Mouse (Mus musculus) hindbrain, embryonic 15.5 days (tissue): ENCODE results near the gene Fbxw11. TPM values are rescaled to one million over a fixed set of nuclear protein-coding genes. Genes with fewer than 3 reads are reported as not detected.
A peak's percentile ranks its signal among the peaks of the same experiment; 100 is the strongest.

ENCODE experiments used
- ATAC-seq: fragments of 200-750 bp; cut with Nextera tagmentation; 2 replicates; pipeline ENCODE4 v1.8.0; 2017; ENCODE audit warnings: low read depth, moderate number of reproducible peaks, moderate TSS enrichment; ENCODE audit not compliant: low FRiP score
- H3K27ac ChIP-seq: fragments of 300-500 bp; sonication (generic); replicated peaks from 2 replicates; pipeline ENCODE4 v1.5.1; 2015; ENCODE audit warnings: mild to moderate bottlenecking, inconsistent platforms
- H3K27me3 ChIP-seq: fragments of 300-500 bp; sonication (generic); 2 replicates; pipeline ENCODE4 v1.6.1; 2015; ENCODE audit warnings: control low read depth, inconsistent platforms
- H3K36me3 ChIP-seq: fragments of 300-500 bp; sonication (generic); 2 replicates; pipeline ENCODE4 v1.6.1; 2015; ENCODE audit warnings: control low read depth, inconsistent platforms
- H3K4me1 ChIP-seq: fragments of 300-500 bp; sonication (generic); replicated peaks from 2 replicates; pipeline ENCODE4 v1.6.1; 2015; ENCODE audit warnings: control low read depth, inconsistent platforms
- H3K4me2 ChIP-seq: fragments of 300-500 bp; sonication (generic); 2 replicates; pipeline ENCODE4 v1.6.1; 2015; ENCODE audit warnings: moderate library complexity, mild to moderate bottlenecking, inconsistent platforms
- H3K4me3 ChIP-seq: fragments of 300-500 bp; sonication (generic); 2 replicates; pipeline ENCODE4 v1.5.1; 2015; ENCODE audit warnings: mild to moderate bottlenecking, inconsistent platforms
- H3K9ac ChIP-seq: fragments of 300-500 bp; sonication (generic); 2 replicates; pipeline ENCODE4 v1.6.1; 2015; ENCODE audit warnings: inconsistent platforms
- H3K9me3 ChIP-seq: fragments of 300-500 bp; sonication (generic); 2 replicates; pipeline ENCODE4 v1.6.1; 2016; ENCODE audit warnings: control low read depth, inconsistent platforms
- WGBS: fragments of 180-500 bp; shearing (Covaris S2); methylation state at CpG from one replicate; pipeline ENCODE4 v1.1.7; 2015; 5-methylcytosine and 5-hydroxymethylcytosine counted together
- polyA plus RNA-seq: library from polyadenylated mRNA; unstranded; fragments of >200 nt; fragmentation: Nextera tagmentation; extraction: Ambion mirVana; gene quantifications from 2 replicates; pipeline ENCODE4 v1.2.1, GENCODE M21; 2015

The Fbxw11 gene
- polyA plus RNA-seq, 1 experiment from 2014 or later = 117 TPM

DNA sequence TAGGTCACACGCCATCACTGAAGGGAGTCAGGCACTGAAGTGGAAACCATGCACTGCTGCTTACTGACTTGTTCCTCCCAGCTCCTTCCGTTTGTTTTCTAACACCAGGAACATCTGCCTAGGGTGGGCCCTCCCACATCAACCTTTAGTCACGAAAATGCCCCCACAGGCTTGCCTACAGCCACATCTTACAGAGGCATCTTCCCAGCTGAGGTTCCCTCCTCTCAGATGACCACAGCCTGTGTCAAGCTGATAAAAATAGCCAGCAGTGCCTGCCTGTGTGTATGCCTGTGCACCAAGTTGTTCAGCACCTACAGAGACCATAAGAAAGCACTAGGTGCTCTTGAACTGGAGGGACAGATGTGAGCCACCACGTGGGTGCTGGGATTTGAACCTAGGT lies 106.3 kb downstream of the Fbxw11 start:
- Histone ChIP-seq H3K4me1 (no peaks in the 10 kb centered on the region), H3K4me3 (no peak overlapping the region), H3K36me3 (peaks cover 22% of the 10 kb centered on the region), H3K27me3 (no peaks in the 10 kb centered on the region), H3K4me2 (no peak overlapping the region), H3K27ac (no peak overlapping the region), H3K9ac (no peak overlapping the region), H3K9me3 (no peaks in the 10 kb centered on the region)
- WGBS = 73% methylated on average over 4 of the region's 4 CpGs
- no peak for ATAC-seq

DNA sequence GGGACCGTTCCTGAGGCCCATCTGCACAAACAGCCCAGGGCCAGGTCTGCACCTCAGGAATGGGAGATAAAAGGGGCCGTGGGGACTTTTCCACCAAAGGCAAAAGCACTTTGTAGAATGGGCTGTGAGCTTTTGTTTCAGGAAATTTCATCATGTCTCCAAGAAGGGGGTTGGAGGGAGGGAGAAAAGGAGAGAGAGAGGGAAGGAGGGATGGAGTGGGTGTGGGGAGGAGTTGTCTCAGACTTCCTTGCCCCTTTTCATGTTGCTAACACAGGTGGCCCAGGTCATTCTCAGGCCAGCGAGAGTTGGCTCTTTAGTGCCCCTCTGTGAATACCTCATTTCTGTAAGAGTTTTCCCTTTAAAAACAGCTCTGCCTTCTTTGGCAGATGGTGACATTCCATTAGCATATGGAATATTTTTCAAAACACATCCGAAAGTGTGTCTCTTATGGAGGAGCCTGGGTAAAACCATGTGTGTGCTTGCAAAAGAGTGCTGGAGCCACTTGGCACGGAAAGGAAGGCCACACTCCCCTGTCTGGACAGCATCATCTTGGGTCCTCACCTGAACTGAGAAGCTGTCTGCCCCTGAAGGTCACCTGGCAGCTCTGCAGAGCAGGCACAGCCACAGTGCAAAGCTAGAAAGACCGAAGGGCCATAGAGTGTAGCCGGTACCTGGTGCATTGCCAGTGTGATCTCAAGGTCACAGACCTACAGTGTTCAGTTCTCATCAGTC lies 109.5 kb downstream of the Fbxw11 start:
- H3K4me1 ChIP-seq = no peaks in the 10 kb centered on the region
- WGBS = 75% methylated on average over 7 of the region's 7 CpGs
- no peaks in the 10 kb centered on the region for H3K27me3 ChIP-seq
- no peak overlapping the region for H3K4me3 ChIP-seq
- H3K9ac ChIP-seq = no peak overlapping the region
- no peak overlapping the region for H3K27ac ChIP-seq
- no peaks in the 10 kb centered on the region for H3K36me3 ChIP-seq
- no peak overlapping the region for H3K4me2 ChIP-seq
- H3K9me3 ChIP-seq = no peaks in the 10 kb centered on the region
- no peak for ATAC-seq

DNA sequence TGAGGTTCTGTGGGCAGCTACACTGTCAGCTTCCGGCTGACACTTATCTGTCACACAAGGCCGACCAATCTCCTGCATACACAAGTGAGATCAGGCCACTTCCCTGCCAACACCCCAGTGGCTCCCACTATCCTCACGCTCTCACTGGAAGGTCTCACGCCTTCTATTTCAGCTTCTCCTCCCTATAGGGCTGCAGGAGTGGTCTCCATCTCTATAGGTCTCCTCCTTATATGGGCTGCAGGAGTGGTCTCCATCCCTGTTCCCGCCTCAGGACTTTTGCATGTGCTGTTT lies 110.0 kb downstream of the Fbxw11 start:
- no peaks in the 10 kb centered on the region for H3K9me3 ChIP-seq
- 93% methylated on average over 5 of the region's 5 CpGs for WGBS
- no peaks in the 10 kb centered on the region for H3K27me3 ChIP-seq
- no peak for ATAC-seq
- H3K36me3 ChIP-seq = no peaks in the 10 kb centered on the region
- H3K9ac ChIP-seq = no peak overlapping the region
- no peak overlapping the region for H3K4me2 ChIP-seq
- no peaks in the 10 kb centered on the region for H3K4me1 ChIP-seq
- no peak overlapping the region for H3K4me3 ChIP-seq
- no peak overlapping the region for H3K27ac ChIP-seq

DNA sequence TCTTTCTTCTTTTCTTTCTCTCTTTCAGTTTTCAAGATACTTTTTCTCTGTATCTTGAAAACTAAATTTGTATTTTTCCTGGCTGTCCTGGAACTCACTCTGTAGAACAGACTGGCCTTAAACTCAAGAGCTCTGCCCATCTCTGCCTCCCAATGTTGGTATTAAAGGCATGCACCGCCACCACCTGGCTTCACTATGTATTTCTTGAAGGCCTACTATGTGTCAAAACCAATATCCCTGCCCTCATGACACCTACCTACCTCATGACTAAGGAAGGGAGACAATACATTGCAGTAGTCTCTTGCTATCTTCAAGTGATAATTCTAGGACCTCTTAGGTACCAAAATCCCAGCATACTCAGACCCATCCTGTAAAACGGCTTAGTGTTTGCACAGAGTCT lies 110.8 kb downstream of the Fbxw11 start:
- ATAC-seq = no peak
- 94% methylated on average over 2 of the region's 2 CpGs for WGBS
- Histone ChIP-seq H3K9me3 (no peaks in the 10 kb centered on the region), H3K4me3 (no peak overlapping the region), H3K4me1 (no peaks in the 10 kb centered on the region), H3K27ac (no peak overlapping the region), H3K9ac (no peak overlapping the region), H3K36me3 (no peaks in the 10 kb centered on the region), H3K4me2 (no peak overlapping the region), H3K27me3 (no peaks in the 10 kb centered on the region)

DNA sequence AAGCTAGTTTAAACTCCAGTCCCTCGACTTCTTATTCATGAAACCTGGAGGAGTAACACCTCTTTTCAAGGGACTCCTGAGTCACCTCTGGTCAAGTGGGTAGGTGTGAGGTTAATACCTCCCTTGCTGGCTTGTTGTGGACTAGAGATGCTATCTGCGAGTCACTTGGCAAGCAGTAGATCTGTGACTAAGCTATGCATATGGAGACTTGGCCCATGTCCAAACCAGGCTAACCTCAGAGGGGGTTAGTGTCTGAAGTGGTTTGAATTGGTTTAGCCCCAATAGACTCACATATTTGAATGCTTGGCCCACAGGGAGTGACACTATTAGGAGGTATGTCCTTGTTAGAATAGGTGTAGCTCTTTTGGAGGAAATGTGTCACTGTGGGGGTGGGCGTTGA lies 120.2 kb downstream of the Fbxw11 start:
- ATAC-seq = no peak
- 72% methylated on average over 3 of the region's 3 CpGs for WGBS
- no peak overlapping the region for H3K27ac ChIP-seq

DNA sequence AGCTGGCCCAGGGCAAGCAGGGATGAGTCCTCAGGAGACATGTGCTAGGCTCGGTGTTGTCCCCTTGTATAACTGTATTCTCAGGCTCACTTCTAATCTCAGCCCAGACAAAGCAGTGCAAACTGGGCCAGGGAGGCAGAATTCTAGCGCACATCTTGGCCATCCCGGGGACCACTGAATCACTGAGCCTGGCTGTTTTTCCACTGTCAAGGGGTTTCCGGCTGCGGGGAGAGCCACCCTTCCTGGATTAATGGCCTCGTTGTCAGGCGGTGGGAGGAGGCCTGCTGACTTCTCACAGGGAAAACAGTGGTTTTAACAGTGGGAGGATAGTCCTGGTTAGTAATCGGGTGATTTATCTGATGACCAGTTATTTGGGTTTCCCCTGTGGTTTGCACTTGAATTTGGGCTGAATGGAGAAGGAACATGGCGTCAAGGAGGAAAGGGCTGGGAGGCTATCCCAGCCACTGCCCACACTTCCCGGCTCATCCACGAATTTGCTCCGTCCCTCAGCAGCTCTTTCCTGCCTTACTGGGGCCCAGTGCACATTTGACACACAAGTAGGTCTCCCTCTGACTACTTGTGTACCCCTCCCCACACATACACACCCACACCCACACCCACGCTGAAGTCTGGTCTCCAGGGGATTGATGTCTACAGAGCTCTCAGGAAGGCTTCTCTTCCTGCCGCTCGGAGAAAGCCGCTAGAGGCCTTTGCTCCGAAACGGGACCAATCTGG lies 125.1 kb downstream of the Fbxw11 start:
- H3K4me2 ChIP-seq = no peak overlapping the region
- H3K27me3 ChIP-seq = no peaks in the 10 kb centered on the region
- H3K4me1 ChIP-seq = no peaks in the 10 kb centered on the region
- no peaks in the 10 kb centered on the region for H3K36me3 ChIP-seq
- 78% methylated on average over 18 of the region's 18 CpGs for WGBS
- H3K4me3 ChIP-seq = no peak overlapping the region
- H3K9me3 ChIP-seq = no peaks in the 10 kb centered on the region
- H3K27ac ChIP-seq = no peak overlapping the region
- no peak for ATAC-seq
- H3K9ac ChIP-seq = no peak overlapping the region

More for the DNA sequence above, 120.2 kb downstream of the Fbxw11 start:
- Histone ChIP-seq H3K9ac (no peak overlapping the region), H3K4me2 (no peak overlapping the region), H3K9me3 (no peaks in the 10 kb centered on the region), H3K4me3 (no peak overlapping the region), H3K36me3 (no peaks in the 10 kb centered on the region), H3K4me1 (no peaks in the 10 kb centered on the region), H3K27me3 (no peaks in the 10 kb centered on the region)

DNA sequence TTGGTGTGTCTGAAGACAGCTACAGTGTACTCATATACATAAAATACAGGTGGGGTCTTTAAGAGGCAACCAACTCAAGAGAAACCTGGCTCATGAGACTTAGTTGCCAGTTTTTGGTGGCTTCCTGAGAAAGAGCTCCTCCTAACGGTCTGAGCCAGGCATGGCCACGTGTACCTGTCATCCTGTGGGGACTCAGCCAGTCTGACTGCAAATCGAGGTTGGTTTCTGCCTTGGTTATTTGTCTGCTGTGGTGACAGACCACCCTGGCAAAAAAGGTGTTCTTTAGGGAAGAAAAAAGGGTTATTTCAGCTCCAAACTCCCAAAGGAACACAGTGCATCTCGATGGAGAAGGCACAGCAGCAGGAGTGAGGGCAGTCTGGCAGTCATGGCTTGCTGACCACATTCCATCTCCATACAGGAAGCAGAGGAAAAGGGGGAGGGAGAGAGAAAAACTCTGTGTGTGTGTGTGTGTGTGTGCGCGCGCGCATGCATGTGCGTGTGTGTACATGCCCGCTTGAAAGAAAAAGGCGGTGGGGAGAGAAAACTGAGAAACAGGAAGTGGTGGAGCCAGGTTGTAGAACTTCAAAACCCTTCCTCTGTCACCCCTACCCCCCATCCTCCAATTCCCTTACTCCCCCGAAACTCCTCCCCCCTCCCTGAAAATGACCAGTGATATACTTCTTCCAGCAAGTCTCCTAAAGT lies 126.3 kb downstream of the Fbxw11 start:
- no peak for ATAC-seq
- WGBS = 89% methylated on average over 12 of the region's 12 CpGs
- H3K9me3 ChIP-seq = no peaks in the 10 kb centered on the region
- no peaks in the 10 kb centered on the region for H3K27me3 ChIP-seq
- H3K4me3 ChIP-seq = no peak overlapping the region
- no peaks in the 10 kb centered on the region for H3K36me3 ChIP-seq
- H3K4me2 ChIP-seq = no peak overlapping the region
- H3K9ac ChIP-seq = no peak overlapping the region
- H3K27ac ChIP-seq = no peak overlapping the region
- no peaks in the 10 kb centered on the region for H3K4me1 ChIP-seq

DNA sequence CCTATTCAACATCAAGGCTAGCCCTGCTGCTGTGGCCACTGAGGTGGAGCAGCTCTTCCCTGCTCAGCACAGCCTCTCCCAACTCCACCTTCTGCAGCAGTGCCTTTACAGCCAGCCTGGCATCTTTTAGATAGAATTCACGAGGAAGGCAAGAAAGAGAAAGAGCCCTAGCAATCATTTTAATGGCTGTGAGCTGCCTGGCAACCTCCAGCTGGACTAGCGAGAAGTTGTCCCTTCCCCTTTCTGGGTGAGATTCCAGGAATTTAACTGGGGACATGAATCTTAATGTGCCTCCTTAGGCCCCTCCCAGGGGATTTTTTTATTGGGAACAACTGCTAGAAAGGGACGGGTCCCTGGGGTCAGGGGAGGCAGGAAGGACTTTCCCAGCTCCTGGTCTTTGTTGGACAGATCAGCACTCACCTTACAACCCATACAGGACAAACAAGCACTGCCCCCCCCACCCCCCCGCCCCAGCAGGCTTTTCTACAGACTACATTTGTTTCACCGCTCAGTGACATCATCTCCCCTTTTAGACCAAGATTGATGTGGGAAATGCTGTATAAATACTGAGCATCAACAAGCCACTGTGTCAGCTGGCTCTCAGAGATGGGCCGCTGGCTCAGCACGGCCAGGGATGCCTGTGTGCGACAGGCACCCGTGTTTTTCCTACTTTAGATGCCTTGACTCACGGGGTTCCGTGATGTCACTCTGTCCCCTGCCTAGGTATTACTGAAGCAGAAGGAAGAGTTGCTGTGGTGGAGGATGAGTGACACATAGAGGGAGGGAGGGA lies 138.4 kb downstream of the Fbxw11 start:
- WGBS = 24% methylated on average over 11 of the region's 11 CpGs
- H3K27me3 ChIP-seq = no peaks in the 10 kb centered on the region
- H3K36me3 ChIP-seq = no peaks in the 10 kb centered on the region
- H3K27ac ChIP-seq = peak overlapping the region; percentile 48
- no peak overlapping the region for H3K4me3 ChIP-seq
- no peak overlapping the region for H3K9ac ChIP-seq
- no peaks in the 10 kb centered on the region for H3K9me3 ChIP-seq
- ATAC-seq = peak; percentile 81
- H3K4me2 ChIP-seq = no peak overlapping the region
- 0 out of 2 replicates have a peak, but pooled peaks cover 8% of the 10 kb centered on the region for H3K4me1 ChIP-seq

DNA sequence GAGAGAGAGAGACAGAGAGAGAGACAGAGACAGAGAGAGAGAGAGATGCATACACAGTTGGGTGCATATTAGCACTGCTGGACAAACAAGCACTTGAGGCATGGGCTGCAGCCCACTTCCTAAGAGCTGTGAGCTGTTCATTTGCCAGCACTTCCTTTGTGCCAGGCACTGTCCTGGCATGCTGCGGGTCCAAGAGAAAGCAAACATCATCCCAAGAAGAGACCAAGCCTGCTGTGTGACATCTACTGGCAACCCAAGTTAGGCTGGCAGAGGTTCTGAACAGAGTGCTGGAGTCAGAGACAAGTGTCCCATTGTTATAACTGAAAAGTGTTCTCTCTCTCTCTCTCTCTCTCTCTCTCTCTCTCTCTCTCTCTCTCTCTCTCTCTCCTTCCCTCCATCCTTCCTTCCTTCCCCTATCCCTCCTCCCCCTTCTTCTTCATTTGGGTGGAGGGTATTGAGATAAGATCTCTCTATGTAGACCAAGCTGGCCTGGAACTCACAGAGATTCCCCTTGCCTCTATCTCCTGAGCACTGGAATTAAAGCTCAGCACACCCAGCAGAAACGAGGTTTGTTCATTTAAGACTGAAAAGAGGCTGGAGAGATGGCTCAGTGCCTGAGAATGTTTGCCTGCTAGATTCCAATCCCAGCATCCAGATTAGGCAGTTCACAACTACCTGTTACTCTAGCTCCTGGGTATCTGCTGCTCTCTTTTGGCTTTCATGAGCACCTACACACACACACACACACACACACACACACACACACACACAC lies 139.3 kb downstream of the Fbxw11 start:
- 54% methylated on average over 2 of the region's 2 CpGs for WGBS
- Histone ChIP-seq H3K4me3 (no peak overlapping the region), H3K27me3 (no peaks in the 10 kb centered on the region), H3K9me3 (no peaks in the 10 kb centered on the region), H3K36me3 (no peaks in the 10 kb centered on the region), H3K9ac (no peak overlapping the region), H3K27ac (peak overlapping the region; percentile 40; the same call in 1 of the 2 replicates), H3K4me1 (0 out of 2 replicates have a peak, but pooled peaks cover 8% of the 10 kb centered on the region), H3K4me2 (no peak overlapping the region)
- ATAC-seq = peak; percentile 83

DNA sequence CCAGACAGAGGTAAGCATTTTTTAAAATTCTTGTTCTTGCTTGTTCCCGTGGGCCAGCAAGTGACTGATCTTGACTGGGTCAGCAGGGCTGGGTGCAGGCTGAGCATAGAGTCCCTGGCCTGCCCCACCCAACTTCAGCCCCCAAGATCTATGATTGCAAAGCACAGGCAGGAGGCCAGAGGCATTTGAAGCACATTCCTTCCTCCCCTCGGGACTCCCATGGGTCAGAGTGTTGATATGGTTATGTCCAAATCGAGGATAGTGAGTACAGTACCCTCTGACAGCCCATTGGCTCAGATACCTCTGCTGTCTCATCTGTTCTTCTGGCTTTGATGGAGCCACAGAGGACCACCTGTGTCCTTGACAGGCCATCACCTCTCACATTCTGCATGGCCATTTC lies 140.2 kb downstream of the Fbxw11 start:
- Histone ChIP-seq H3K27ac (peak overlapping the region; percentile 40; the same call in 1 of the 2 replicates), H3K27me3 (no peaks in the 10 kb centered on the region), H3K9ac (no peak overlapping the region), H3K4me1 (0 out of 2 replicates have a peak, but pooled peaks cover 8% of the 10 kb centered on the region), H3K4me2 (no peak overlapping the region), H3K36me3 (no peaks in the 10 kb centered on the region), H3K9me3 (no peaks in the 10 kb centered on the region), H3K4me3 (no peak overlapping the region)
- 76% methylated on average over 3 of the region's 3 CpGs for WGBS
- no peak for ATAC-seq

DNA sequence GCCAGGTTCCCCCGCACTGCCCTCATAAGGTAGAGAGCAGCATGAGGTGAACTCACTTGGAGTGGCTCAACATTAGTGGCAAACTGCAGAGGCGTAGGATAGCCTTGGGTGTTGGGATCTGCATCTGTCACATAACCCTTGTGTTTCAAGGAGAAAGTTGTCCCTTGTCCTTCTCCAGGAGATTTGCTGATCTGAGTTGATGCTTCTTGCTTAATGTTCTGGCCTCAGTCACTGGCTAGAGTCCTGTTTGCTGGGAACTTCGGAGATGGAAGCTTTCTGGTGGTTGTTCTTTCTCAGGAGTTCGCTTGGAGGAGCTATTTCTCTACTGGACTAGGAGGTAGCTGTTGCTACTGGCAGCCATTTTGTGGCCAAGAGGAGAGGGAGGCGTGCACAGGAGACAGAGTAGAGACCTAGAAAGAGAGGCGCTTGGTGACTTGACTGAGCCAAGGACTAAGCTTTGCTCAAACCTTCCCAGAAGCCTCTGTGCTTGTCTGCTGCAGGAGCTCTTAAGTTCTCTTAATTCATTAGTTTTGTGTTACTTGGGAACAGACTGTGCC lies 143.1 kb downstream of the Fbxw11 start:
- Histone ChIP-seq H3K27ac (no peak overlapping the region), H3K4me1 (0 out of 2 replicates have a peak, but pooled peaks cover 8% of the 10 kb centered on the region), H3K9me3 (no peaks in the 10 kb centered on the region), H3K36me3 (no peaks in the 10 kb centered on the region), H3K4me2 (no peak overlapping the region), H3K4me3 (no peak overlapping the region), H3K27me3 (no peaks in the 10 kb centered on the region), H3K9ac (no peak overlapping the region)
- WGBS = 88% methylated on average over 6 of the region's 6 CpGs
- ATAC-seq = no peak
